Mouse (Mus musculus): Measurements from ENCODE around the gene Ldb1. TPM values are rescaled to one million over a fixed set of nuclear protein-coding genes. Genes with fewer than 3 reads are reported as not detected.

Ldb1 gene
- polyA plus RNA-seq (2015; fragmentation: Nextera tagmentation; extraction: Ambion mirVana) = 120 and 130 TPM in 2 replicates

GRCm38 (mm10) chr19:46044993-46045695 is at the start of gene Ldb1:
Gene Ldb1 (minus strand): TSS chr19:46045214.
- Histone ChIP-seq H3K36me3 (ENCODE audit: control insufficient read depth, insufficient read depth) (no peaks in the 10 kb centered on the region), H3K4me2 (ENCODE audit: low read length) (peak within 1 kb of the TSS; percentile 79), H3K9me3 (ENCODE audit: control insufficient read depth, low read length) (no peaks in the 10 kb centered on the region), H3K27ac (ENCODE audit: low read length) (peak within 1 kb of the TSS; percentile 98), H3K9ac (replicated peaks; ENCODE audit: low read depth, low read length) (peak within 1 kb of the TSS; percentile 98), H3K27me3 (replicated peaks; ENCODE audit: control insufficient read depth, insufficient read depth, low read length) (no peaks in the 10 kb centered on the region), H3K4me1 (replicated peaks; ENCODE audit: control insufficient read depth, insufficient read depth, low read length) (peaks cover 52% of the 10 kb centered on the region), H3K4me3 (replicated peaks; ENCODE audit: low read length) (peak within 1 kb of the TSS; percentile 87)
- under 1% methylated on average over 71 of the region's 84 CpGs for WGBS
- ATAC-seq = peak; percentile 67

- Histone ChIP-seq H3K9ac (replicated peaks; ENCODE audit: low read depth, low read length) (no peak overlapping the region), H3K36me3 (ENCODE audit: control insufficient read depth, insufficient read depth) (no peaks in the 10 kb centered on the region), H3K4me1 (replicated peaks; ENCODE audit: control insufficient read depth, insufficient read depth, low read length) (no peaks in the 10 kb centered on the region), H3K4me2 (ENCODE audit: low read length) (no peak overlapping the region), H3K9me3 (ENCODE audit: control insufficient read depth, low read length) (0 out of 2 replicates have a peak, but pooled peaks cover 2% of the 10 kb centered on the region), H3K27ac (ENCODE audit: low read length) (no peak overlapping the region), H3K27me3 (replicated peaks; ENCODE audit: control insufficient read depth, insufficient read depth, low read length) (no peaks in the 10 kb centered on the region), H3K4me3 (replicated peaks; ENCODE audit: low read length) (no peak overlapping the region)
- WGBS = 92% methylated on average over 2 of the region's 2 CpGs
- no peak for ATAC-seq
These were observed 49.1 kb upstream of the Ldb1 start for GRCm38 (mm10) chr19:46094144-46094543.

- ATAC-seq = no peak
- Histone ChIP-seq H3K4me1 (replicated peaks; ENCODE audit: control insufficient read depth, insufficient read depth, low read length) (no peaks in the 10 kb centered on the region), H3K4me2 (ENCODE audit: low read length) (no peak overlapping the region), H3K36me3 (ENCODE audit: control insufficient read depth, insufficient read depth) (no peaks in the 10 kb centered on the region), H3K27me3 (replicated peaks; ENCODE audit: control insufficient read depth, insufficient read depth, low read length) (no peaks in the 10 kb centered on the region), H3K9me3 (ENCODE audit: control insufficient read depth, low read length) (0 out of 2 replicates have a peak, but pooled peaks cover 2% of the 10 kb centered on the region), H3K4me3 (replicated peaks; ENCODE audit: low read length) (no peak overlapping the region), H3K9ac (replicated peaks; ENCODE audit: low read depth, low read length) (no peak overlapping the region), H3K27ac (ENCODE audit: low read length) (no peak overlapping the region)
- WGBS = 92% methylated on average over 4 of the region's 4 CpGs
These were observed 46.6 kb upstream of the Ldb1 start for GRCm38 (mm10) chr19:46091641-46092040.

- WGBS = 72% methylated on average over 7 of the region's 7 CpGs
- no peak for ATAC-seq
These were observed 42.9 kb upstream of the Ldb1 start for GRCm38 (mm10) chr19:46087871-46088270.

DNA sequence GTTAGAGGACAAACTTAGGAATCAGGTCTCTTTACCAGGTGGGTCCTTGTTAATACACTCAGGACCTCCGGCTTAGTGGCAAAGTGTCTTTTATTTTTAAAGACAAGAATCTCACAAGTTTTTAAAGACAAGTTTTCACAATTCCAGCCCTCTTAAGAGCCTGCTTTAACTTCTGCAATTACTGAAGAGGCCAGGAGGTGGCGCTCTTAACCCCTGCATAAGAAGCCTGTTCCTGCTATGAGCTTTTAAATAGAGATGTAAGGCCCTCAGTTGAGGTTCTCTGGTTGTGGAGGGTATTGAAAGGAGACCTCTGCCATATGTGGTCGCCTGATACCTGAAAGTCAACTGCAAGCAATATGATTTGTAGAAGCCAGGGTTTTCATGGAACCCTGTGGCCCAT is 41.3 kb upstream of the Ldb1 start:
- no peak overlapping the region for H3K9ac ChIP-seq (replicated peaks; ENCODE audit: low read depth, low read length)
- 60% methylated on average over 3 of the region's 3 CpGs for WGBS
- peaks cover 31% of the 10 kb centered on the region for H3K36me3 ChIP-seq (ENCODE audit: control insufficient read depth, insufficient read depth)
- H3K4me2 ChIP-seq (ENCODE audit: low read length) = no peak overlapping the region
- H3K4me3 ChIP-seq (replicated peaks; ENCODE audit: low read length) = no peak overlapping the region
- no peaks in the 10 kb centered on the region for H3K4me1 ChIP-seq (replicated peaks; ENCODE audit: control insufficient read depth, insufficient read depth, low read length)
- H3K27me3 ChIP-seq (replicated peaks; ENCODE audit: control insufficient read depth, insufficient read depth, low read length) = no peaks in the 10 kb centered on the region
- ATAC-seq = no peak
- no peak overlapping the region for H3K27ac ChIP-seq (ENCODE audit: low read length)
- no peaks in the 10 kb centered on the region for H3K9me3 ChIP-seq (ENCODE audit: control insufficient read depth, low read length)

More at GRCm38 (mm10) chr19:46087871-46088270, 42.9 kb upstream of the Ldb1 start:
- Histone ChIP-seq H3K9me3 (ENCODE audit: control insufficient read depth, low read length) (no peaks in the 10 kb centered on the region), H3K27me3 (replicated peaks; ENCODE audit: control insufficient read depth, insufficient read depth, low read length) (no peaks in the 10 kb centered on the region), H3K4me2 (ENCODE audit: low read length) (no peak overlapping the region), H3K9ac (replicated peaks; ENCODE audit: low read depth, low read length) (no peak overlapping the region), H3K27ac (ENCODE audit: low read length) (no peak overlapping the region), H3K36me3 (ENCODE audit: control insufficient read depth, insufficient read depth) (peaks cover 18% of the 10 kb centered on the region), H3K4me1 (replicated peaks; ENCODE audit: control insufficient read depth, insufficient read depth, low read length) (no peaks in the 10 kb centered on the region), H3K4me3 (replicated peaks; ENCODE audit: low read length) (no peak overlapping the region)

- peaks cover 39% of the 10 kb centered on the region for H3K36me3 ChIP-seq (ENCODE audit: control insufficient read depth, insufficient read depth)
- H3K4me1 ChIP-seq (replicated peaks; ENCODE audit: control insufficient read depth, insufficient read depth, low read length) = no peaks in the 10 kb centered on the region
- H3K27me3 ChIP-seq (replicated peaks; ENCODE audit: control insufficient read depth, insufficient read depth, low read length) = no peaks in the 10 kb centered on the region
- ATAC-seq = no peak
- H3K9ac ChIP-seq (replicated peaks; ENCODE audit: low read depth, low read length) = no peak overlapping the region
- H3K27ac ChIP-seq (ENCODE audit: low read length) = no peak overlapping the region
- 95% methylated on average over 8 of the region's 8 CpGs for WGBS
- no peak overlapping the region for H3K4me3 ChIP-seq (replicated peaks; ENCODE audit: low read length)
- H3K9me3 ChIP-seq (ENCODE audit: control insufficient read depth, low read length) = no peaks in the 10 kb centered on the region
- H3K4me2 ChIP-seq (ENCODE audit: low read length) = no peak overlapping the region
These were observed 40.2 kb upstream of the Ldb1 start for GRCm38 (mm10) chr19:46085185-46085584.

GRCm38 (mm10) chr19:46078535-46078934 is 33.5 kb upstream of the Ldb1 start:
- no peak overlapping the region for H3K27ac ChIP-seq (ENCODE audit: low read length)
- H3K27me3 ChIP-seq (replicated peaks; ENCODE audit: control insufficient read depth, insufficient read depth, low read length) = no peaks in the 10 kb centered on the region
- no peak overlapping the region for H3K4me2 ChIP-seq (ENCODE audit: low read length)
- no peak overlapping the region for H3K4me3 ChIP-seq (replicated peaks; ENCODE audit: low read length)
- WGBS = 53% methylated on average over 3 of the region's 3 CpGs
- no peak overlapping the region for H3K9ac ChIP-seq (replicated peaks; ENCODE audit: low read depth, low read length)
- ATAC-seq = no peak
- H3K4me1 ChIP-seq (replicated peaks; ENCODE audit: control insufficient read depth, insufficient read depth, low read length) = peaks cover 17% of the 10 kb centered on the region
- H3K36me3 ChIP-seq (ENCODE audit: control insufficient read depth, insufficient read depth) = peaks cover 36% of the 10 kb centered on the region
- no peaks in the 10 kb centered on the region for H3K9me3 ChIP-seq (ENCODE audit: control insufficient read depth, low read length)

DNA sequence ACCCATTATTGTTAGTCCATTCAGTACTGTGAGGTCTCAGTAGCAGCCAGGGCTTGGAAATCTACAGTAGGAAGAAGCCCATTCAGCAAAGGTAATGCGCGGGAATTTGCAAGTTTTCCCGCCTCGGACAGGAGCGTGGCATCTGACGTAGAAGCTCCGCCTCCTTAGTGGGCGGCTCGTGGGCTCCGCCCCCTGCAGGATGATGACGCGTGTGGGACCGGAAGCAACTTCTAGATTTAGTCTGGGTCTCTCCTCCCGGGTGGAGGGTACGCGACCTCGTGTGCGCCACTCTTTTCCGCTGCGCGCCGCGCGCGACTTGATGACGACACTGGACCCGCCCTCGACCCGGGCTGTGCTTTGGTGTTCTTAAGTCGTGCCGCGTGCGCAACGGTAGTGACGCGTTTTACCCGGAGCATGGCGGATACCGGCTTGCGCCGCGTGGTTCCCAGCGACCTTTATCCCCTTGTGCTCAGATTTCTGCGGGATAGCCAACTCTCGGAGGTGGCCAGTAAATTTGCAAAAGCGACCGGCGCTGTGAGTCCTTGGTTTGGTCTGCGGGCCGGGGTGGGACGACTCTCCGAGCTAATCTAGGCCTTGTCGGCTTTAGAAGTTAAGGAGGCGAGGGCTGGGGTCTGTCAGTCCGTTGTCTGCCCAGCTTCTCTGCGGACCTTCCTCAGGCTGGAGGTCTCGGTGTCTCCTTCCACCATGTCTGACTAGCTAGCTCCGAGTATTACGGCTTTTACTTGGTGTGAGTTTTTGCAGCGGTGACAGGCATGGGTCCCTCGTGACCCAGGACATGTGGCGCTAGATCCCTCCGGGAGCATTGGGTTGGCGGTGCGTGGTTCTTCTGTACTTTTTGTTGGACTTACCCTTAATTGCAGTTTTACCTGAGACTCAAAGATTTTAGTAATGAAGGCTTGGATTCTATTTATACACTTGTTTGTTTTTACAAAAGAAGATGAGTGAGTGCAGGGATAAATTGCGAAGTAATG is 30.9 kb upstream of the Ldb1 start, which contains the start of gene Nolc1:
TSS of gene Nolc1 (plus strand) at position 248 of the 992 bp plus-strand sequence.
- Histone ChIP-seq H3K27me3 (replicated peaks; ENCODE audit: control insufficient read depth, insufficient read depth, low read length) (no peaks in the 10 kb centered on the region), H3K36me3 (ENCODE audit: control insufficient read depth, insufficient read depth) (peaks cover 27% of the 10 kb centered on the region), H3K4me3 (replicated peaks; ENCODE audit: low read length) (peak within 1 kb of the TSS; percentile 80), H3K4me1 (replicated peaks; ENCODE audit: control insufficient read depth, insufficient read depth, low read length) (peaks cover 17% of the 10 kb centered on the region), H3K9me3 (ENCODE audit: control insufficient read depth, low read length) (no peaks in the 10 kb centered on the region), H3K9ac (replicated peaks; ENCODE audit: low read depth, low read length) (peak within 1 kb of the TSS; percentile 64), H3K4me2 (ENCODE audit: low read length) (peak within 1 kb of the TSS; percentile 85), H3K27ac (ENCODE audit: low read length) (peak within 1 kb of the TSS; percentile 49; the same call in 1 of the 2 replicates)
- under 1% methylated on average over 66 of the region's 66 CpGs for WGBS
- peak; percentile 97 for ATAC-seq

DNA sequence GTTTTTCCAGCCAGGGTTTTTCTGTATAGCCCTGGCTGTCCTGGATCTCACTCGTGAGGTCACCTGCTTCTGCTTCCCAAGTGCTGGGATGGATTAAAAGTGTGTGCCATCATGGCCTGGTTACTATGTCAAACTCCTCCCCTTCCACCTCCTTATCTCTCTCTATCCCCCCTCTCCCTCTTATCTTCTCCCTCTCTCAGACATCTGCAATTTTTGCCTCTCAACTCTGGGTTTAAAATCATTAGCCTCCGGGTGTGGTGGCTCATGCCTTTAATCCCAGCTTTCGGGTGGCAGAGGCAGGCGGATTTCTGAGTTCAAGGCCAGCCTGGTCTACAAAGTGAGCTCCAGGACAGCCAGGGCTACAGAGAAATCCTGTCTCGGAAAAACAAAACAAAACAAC is 29.3 kb upstream of the Ldb1 start:
- Histone ChIP-seq H3K4me1 (replicated peaks; ENCODE audit: control insufficient read depth, insufficient read depth, low read length) (peaks cover 17% of the 10 kb centered on the region), H3K9me3 (ENCODE audit: control insufficient read depth, low read length) (no peaks in the 10 kb centered on the region), H3K4me2 (ENCODE audit: low read length) (no peak overlapping the region), H3K9ac (replicated peaks; ENCODE audit: low read depth, low read length) (no peak overlapping the region), H3K27me3 (replicated peaks; ENCODE audit: control insufficient read depth, insufficient read depth, low read length) (no peaks in the 10 kb centered on the region), H3K4me3 (replicated peaks; ENCODE audit: low read length) (no peak overlapping the region), H3K27ac (ENCODE audit: low read length) (no peak overlapping the region), H3K36me3 (ENCODE audit: control insufficient read depth, insufficient read depth) (peaks cover 22% of the 10 kb centered on the region)
- WGBS = 95% methylated on average over 5 of the region's 5 CpGs
- no peak for ATAC-seq

All from forebrain, embryonic 16.5 days (tissue).